Mouse (Mus musculus) MEL (cell line): ENCODE results near the gene Twnk. TPM values are rescaled to one million over a fixed set of nuclear protein-coding genes. Genes with fewer than 3 reads are reported as not detected.

Experiments used
- DNase-seq: peaks from one replicate; pipeline ENCODE4 v3.0.0; 2011; ENCODE audit warnings: low read depth, low spot score
- H3K27ac ChIP-seq: 2 replicates; pipeline ENCODE4 v1.5.1; 2012; ENCODE audit warnings: low read depth, mild to moderate bottlenecking, control low read depth, low read length, moderate library complexity; ENCODE audit not compliant: control insufficient read depth
- H3K27me3 ChIP-seq, 2 experiments: fragments of 150-350 bp in 1 of 2; sonication (generic) in 1 of 2; 2 replicates each; pipeline ENCODE4 v1.6.1; 2012; ENCODE audit warnings: low read length in 2 of 2, mild to moderate bottlenecking in 2 of 2, improper control_type of control experiment in 1 of 2, moderate library complexity in 1 of 2; ENCODE audit not compliant: insufficient read depth in 2 of 2, control insufficient read depth in 1 of 2
- H3K36me3 ChIP-seq, 2 experiments: 2 replicates each; pipeline ENCODE4 v1.6.1; 2012 to 2014; ENCODE audit warnings: low read length in 2 of 2, improper control_type of control experiment in 1 of 2, inconsistent platforms in 1 of 2, mild to moderate bottlenecking in 1 of 2; ENCODE audit not compliant: insufficient read depth in 2 of 2, control insufficient read depth in 1 of 2
- H3K4me1 ChIP-seq, 2 experiments: fragments of 150-350 bp in 1 of 2; sonication (generic) in 1 of 2; 2 replicates each; pipeline ENCODE4 v1.6.1; 2012; ENCODE audit warnings: low read length in 2 of 2, improper control_type of control experiment in 1 of 2, mild to moderate bottlenecking in 1 of 2; ENCODE audit not compliant: insufficient read depth in 2 of 2, control insufficient read depth in 1 of 2
- H3K4me3 ChIP-seq, 2 experiments: fragments of 150-350 bp in 1 of 2; sonication (generic) in 1 of 2; 2 replicates each; pipeline ENCODE4 v1.5.1; 2012; ENCODE audit warnings: low read depth in 2 of 2, low read length in 2 of 2, mild to moderate bottlenecking in 2 of 2, moderate library complexity in 2 of 2, control low read depth in 1 of 2, improper control_type of control experiment in 1 of 2; ENCODE audit not compliant: control insufficient read depth in 1 of 2, insufficient read depth in 1 of 2
- H3K79me2 ChIP-seq: 2 replicates; pipeline ENCODE4 v1.6.1; 2012; ENCODE audit warnings: mild to moderate bottlenecking, low read length, moderate library complexity; ENCODE audit not compliant: control insufficient read depth, poor library complexity, insufficient read depth
- H3K9ac ChIP-seq: 2 replicates; pipeline ENCODE4 v1.6.1; 2012; ENCODE audit warnings: low read depth, mild to moderate bottlenecking, control low read depth, low read length, moderate library complexity; ENCODE audit not compliant: control insufficient read depth, poor library complexity, severe bottlenecking
- H3K9me3 ChIP-seq: fragments of 150-350 bp; sonication (generic); replicated peaks from 2 replicates; pipeline ENCODE4 v1.6.1; 2012; ENCODE audit warnings: mild to moderate bottlenecking, low read length, improper control_type of control experiment, moderate library complexity; ENCODE audit not compliant: insufficient read depth
- BHLHE40 ChIP-seq: IDR thresholded peaks from 2 replicates; pipeline ENCODE4 v1.6.1; 2012; ENCODE audit warnings: low read depth, mild to moderate bottlenecking, inconsistent platforms, low read length, improper control_type of control experiment, borderline replicate concordance
- CHD2 ChIP-seq: IDR thresholded peaks from 2 replicates; pipeline ENCODE4 v1.6.1; 2011; ENCODE audit warnings: low read length, improper control_type of control experiment
- CTCF ChIP-seq, 3 experiments: IDR thresholded peaks in 2 of 3; conservative IDR thresholded peaks in 1 of 3; 2 replicates each; pipeline ENCODE4 v1.5.1; 2011 to 2012; ENCODE audit warnings: low read length in 3 of 3, low read depth in 2 of 3, mild to moderate bottlenecking in 2 of 3, improper control_type of control experiment in 1 of 3, inconsistent platforms in 1 of 3, mixed read lengths in 1 of 3, moderate library complexity in 1 of 3; ENCODE audit not compliant: control insufficient read depth in 1 of 3, insufficient read depth in 1 of 3, poor library complexity in 1 of 3, severe bottlenecking in 1 of 3
- E2F4 ChIP-seq: IDR thresholded peaks from 2 replicates; pipeline ENCODE4 v1.6.1; 2011; ENCODE audit warnings: low read depth, low read length, improper control_type of control experiment, borderline replicate concordance
- EP300 ChIP-seq, 2 experiments: IDR thresholded peaks; 2 replicates each; pipeline ENCODE4 v1.6.1; 2011; ENCODE audit warnings: improper control_type of control experiment in 2 of 2, low read length in 2 of 2, low read depth in 1 of 2, mild to moderate bottlenecking in 1 of 2
- ETS1 ChIP-seq: IDR thresholded peaks from 2 replicates; pipeline ENCODE4 v1.6.1; 2012; ENCODE audit warnings: low read depth, mild to moderate bottlenecking, inconsistent platforms, low read length, improper control_type of control experiment, moderate library complexity
- GABPA ChIP-seq: IDR thresholded peaks from 2 replicates; pipeline ENCODE4 v1.6.1; 2012; ENCODE audit warnings: low read depth, mild to moderate bottlenecking, inconsistent platforms, low read length, improper control_type of control experiment, moderate library complexity
- GATA1 ChIP-seq: IDR thresholded peaks from 2 replicates; pipeline ENCODE4 v1.6.1; 2011; ENCODE audit warnings: low read depth, low read length, improper control_type of control experiment
- HCFC1 ChIP-seq: IDR thresholded peaks from 2 replicates; pipeline ENCODE4 v1.6.1; 2012; ENCODE audit warnings: low read depth, mild to moderate bottlenecking, inconsistent platforms, low read length, improper control_type of control experiment, moderate library complexity
- JUND ChIP-seq: IDR thresholded peaks from 2 replicates; pipeline ENCODE4 v1.6.1; 2011; ENCODE audit warnings: low read depth, mild to moderate bottlenecking, improper control_type of control experiment, low read length
- KAT2A ChIP-seq: conservative IDR thresholded peaks from 2 replicates; pipeline ENCODE4 v1.6.1; 2012; ENCODE audit warnings: low read depth, low read length, improper control_type of control experiment, inconsistent platforms
- MAFK ChIP-seq: IDR thresholded peaks from 2 replicates; pipeline ENCODE4 v1.6.1; 2011; ENCODE audit warnings: low read depth, mild to moderate bottlenecking, low read length, improper control_type of control experiment, borderline replicate concordance
- MAX ChIP-seq: IDR thresholded peaks from 2 replicates; pipeline ENCODE4 v1.6.1; 2011; ENCODE audit warnings: low read length, improper control_type of control experiment
- MAZ ChIP-seq: IDR thresholded peaks from 2 replicates; pipeline ENCODE4 v1.6.1; 2012; ENCODE audit warnings: low read depth, mild to moderate bottlenecking, inconsistent platforms, low read length, improper control_type of control experiment
- MEF2A ChIP-seq: IDR thresholded peaks from 2 replicates; pipeline ENCODE4 v1.6.1; 2014; ENCODE audit warnings: low read depth, mild to moderate bottlenecking, inconsistent platforms, low read length, improper control_type of control experiment; ENCODE audit not compliant: poor library complexity, insufficient replicate concordance, severe bottlenecking; ENCODE audit errors: extremely low read depth
- MYB ChIP-seq: IDR thresholded peaks from 2 replicates; pipeline ENCODE4 v1.6.1; 2011; ENCODE audit warnings: mild to moderate bottlenecking, low read depth, low read length, improper control_type of control experiment
- MYC ChIP-seq: IDR thresholded peaks from 2 replicates; pipeline ENCODE4 v1.6.1; 2011; ENCODE audit warnings: low read depth, mild to moderate bottlenecking, low read length, improper control_type of control experiment, moderate library complexity
- NELFE ChIP-seq: IDR thresholded peaks from 2 replicates; pipeline ENCODE4 v1.6.1; 2011; ENCODE audit warnings: low read depth, low read length, improper control_type of control experiment
- NRF1 ChIP-seq: IDR thresholded peaks from 2 replicates; pipeline ENCODE4 v1.6.1; 2014; ENCODE audit warnings: low read depth, mild to moderate bottlenecking, inconsistent platforms, low read length, improper control_type of control experiment, moderate library complexity; ENCODE audit not compliant: poor library complexity, insufficient read depth, severe bottlenecking
- POLR2A ChIP-seq, 2 experiments: IDR thresholded peaks; 2 replicates each; pipeline ENCODE4 v1.6.1; 2011 to 2012; ENCODE audit warnings: low read length in 2 of 2, mild to moderate bottlenecking in 2 of 2, control low read depth in 1 of 2, improper control_type of control experiment in 1 of 2, low read depth in 1 of 2, moderate library complexity in 1 of 2; ENCODE audit not compliant: control insufficient read depth in 1 of 2, insufficient read depth in 1 of 2, poor library complexity in 1 of 2
- POLR2AphosphoS2 ChIP-seq: IDR thresholded peaks from 2 replicates; pipeline ENCODE4 v1.6.1; 2011; ENCODE audit warnings: low read length, improper control_type of control experiment
- POLR2AphosphoS5 ChIP-seq: IDR thresholded peaks from 2 replicates; pipeline ENCODE4 v1.6.1; 2012; ENCODE audit warnings: low read depth, borderline replicate concordance, mild to moderate bottlenecking, inconsistent platforms, low read length, moderate library complexity, mixed read lengths
- RAD21 ChIP-seq: IDR thresholded peaks from 2 replicates; pipeline ENCODE4 v1.6.1; 2011; ENCODE audit warnings: mild to moderate bottlenecking, low read depth, low read length, improper control_type of control experiment
- RCOR1 ChIP-seq: IDR thresholded peaks from 2 replicates; pipeline ENCODE4 v1.6.1; 2012; ENCODE audit warnings: low read depth, mild to moderate bottlenecking, inconsistent platforms, low read length, improper control_type of control experiment
- SMC3 ChIP-seq: IDR thresholded peaks from 2 replicates; pipeline ENCODE4 v1.6.1; 2011; ENCODE audit warnings: low read depth, low read length, improper control_type of control experiment
- TAL1 ChIP-seq: IDR thresholded peaks from 2 replicates; pipeline ENCODE4 v1.6.1; 2012; ENCODE audit warnings: mild to moderate bottlenecking, inconsistent platforms, low read length, moderate library complexity, mixed read lengths
- TBP ChIP-seq: IDR thresholded peaks from 2 replicates; pipeline ENCODE4 v1.8.0; 2011; ENCODE audit warnings: low read depth, low read length, improper control_type of control experiment
- TCF12 ChIP-seq: IDR thresholded peaks from 2 replicates; pipeline ENCODE4 v1.6.1; 2014; ENCODE audit warnings: low read depth, mild to moderate bottlenecking, inconsistent platforms, low read length, improper control_type of control experiment, moderate library complexity
- UBTF ChIP-seq: IDR thresholded peaks from 2 replicates; pipeline ENCODE4 v1.6.1; 2012; ENCODE audit warnings: low read depth, mild to moderate bottlenecking, inconsistent platforms, low read length, improper control_type of control experiment, moderate library complexity, borderline replicate concordance; ENCODE audit not compliant: insufficient read depth
- USF1 ChIP-seq: IDR thresholded peaks from 2 replicates; pipeline ENCODE4 v1.6.1; 2014; ENCODE audit warnings: low read depth, mild to moderate bottlenecking, inconsistent platforms, low read length, improper control_type of control experiment, moderate library complexity
- USF2 ChIP-seq, 2 experiments: IDR thresholded peaks; 2 replicates each; pipeline ENCODE4 v1.6.1; 2011 to 2012; ENCODE audit warnings: improper control_type of control experiment in 2 of 2, low read length in 2 of 2, borderline replicate concordance in 1 of 2, inconsistent platforms in 1 of 2, low read depth in 1 of 2, mild to moderate bottlenecking in 1 of 2; ENCODE audit not compliant: insufficient read depth in 1 of 2
- ZC3H11A ChIP-seq: IDR thresholded peaks from 2 replicates; pipeline ENCODE4 v1.6.1; 2012; ENCODE audit warnings: low read depth, mild to moderate bottlenecking, inconsistent platforms, low read length, improper control_type of control experiment
- ZKSCAN1 ChIP-seq: IDR thresholded peaks from 2 replicates; pipeline ENCODE4 v1.6.1; 2012; ENCODE audit warnings: low read depth, mild to moderate bottlenecking, inconsistent platforms, low read length, improper control_type of control experiment, moderate library complexity
- ZMIZ1 ChIP-seq: IDR thresholded peaks from 2 replicates; pipeline ENCODE4 v1.6.1; 2012; ENCODE audit warnings: low read depth, mild to moderate bottlenecking, inconsistent platforms, low read length, improper control_type of control experiment, moderate library complexity
- ZNF384 ChIP-seq: IDR thresholded peaks from 2 replicates; pipeline ENCODE4 v1.6.1; 2012; ENCODE audit warnings: low read depth, mild to moderate bottlenecking, inconsistent platforms, low read length, improper control_type of control experiment
- polyA plus RNA-seq, 2 experiments: library from polyadenylated mRNA; stranded (reverse) in 1 of 2; unstranded in 1 of 2; fragments of >175 nt in 1 of 2; fragments of >200 nt in 1 of 2; gene quantifications; 2 replicates each; pipeline versions ENCODE4 v1.2.1 to v1.2.4; 2012; ENCODE audit warnings: low replicate concordance in 2 of 2, low read depth in 1 of 2; ENCODE audit not compliant: insufficient read length in 2 of 2, insufficient read depth in 1 of 2, missing spikeins in 1 of 2
- total RNA-seq: library from RNA; depleted of rRNA; stranded (reverse); fragments of 300-350 nt; gene quantifications from 2 replicates; pipeline ENCODE4 v1.2.3, GENCODE M21; 2012

The Twnk gene
- total and polyA plus RNA-seq, 3 experiments, result 37.5 to 55.6 TPM; not detected in 1

DNA sequence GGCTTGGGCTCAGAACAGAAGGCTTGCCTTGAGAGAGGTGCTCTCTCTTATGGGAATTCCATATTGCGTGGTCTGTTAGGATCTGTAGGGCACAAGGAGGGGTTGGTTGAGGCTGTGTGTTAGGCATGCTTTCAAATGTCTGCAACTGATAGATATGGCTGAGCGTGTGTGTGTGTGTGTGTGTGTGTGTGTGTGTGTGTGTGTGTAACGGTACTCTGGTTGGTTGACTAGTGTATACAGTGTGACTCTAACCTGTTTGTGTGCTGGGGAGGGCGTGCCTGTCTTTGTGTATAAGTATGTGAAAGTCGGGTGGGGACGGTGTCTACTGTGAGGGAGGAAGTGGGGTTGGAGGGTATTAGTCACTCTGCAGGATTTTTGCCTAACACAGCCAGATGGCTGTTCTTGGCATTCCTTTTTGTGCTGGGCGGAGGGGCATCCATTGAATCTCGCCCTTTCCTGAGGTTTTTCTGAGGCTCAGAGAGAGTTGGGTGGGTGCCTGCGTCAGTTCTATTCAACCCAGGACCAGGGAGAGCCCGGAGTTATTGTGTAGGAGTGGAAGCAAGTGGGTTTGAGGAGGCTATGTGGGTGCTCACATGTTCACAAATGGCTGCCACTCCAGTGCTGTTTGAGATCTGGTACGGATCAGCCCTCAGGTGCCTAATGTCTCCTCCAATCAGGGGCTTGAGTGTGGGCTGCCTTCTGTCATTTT is 42.6 kb downstream of the Twnk start:
- peak; percentile 92 for DNase-seq
- Histone ChIP-seq H3K9ac (peak overlapping the region; percentile 71), H3K79me2 (no peaks in the 10 kb centered on the region), H3K27ac (peak overlapping the region; percentile 94), H3K4me3 (peak overlapping the region; percentile 63 to 69), H3K4me1 (peaks cover 5 to 13% of the 10 kb centered on the region in 2 experiments; a peak in 3 of 4 replicates), H3K9me3 (no peaks in the 10 kb centered on the region), H3K27me3 (peaks cover 0 to 4% of the 10 kb centered on the region in 2 experiments; a peak in 1 of 4 replicates), H3K36me3 (peaks cover 0 to 5% of the 10 kb centered on the region in 2 experiments; a peak in 1 of 4 replicates)
- TF ChIP-seq GATA1 (peak; percentile 59; the same call in 1 of the 2 replicates), CTCF (IDR thresholded peaks at IDR 0.05 in 2 of 3, conservative IDR thresholded peaks at IDR 0.05 in 1 of 3; ENCODE audit: control insufficient read depth in 1 of 3, insufficient read depth in 1 of 3, low read depth in 2 of 3, low read length in 3 of 3, poor library complexity in 1 of 3, severe bottlenecking in 1 of 3) (no peak), E2F4 (no peak), TBP (no peak), MEF2A (no peak), RAD21 (no peak), POLR2AphosphoS2 (no peak; the same call in 1 of the 2 replicates), USF1 (no peak), JUND (0 out of 2 replicates have a peak, but pooled peaks have one; percentile 48), USF2 (IDR thresholded peaks at IDR 0.05; ENCODE audit: borderline replicate concordance in 1 of 2, insufficient read depth in 1 of 2, low read depth in 1 of 2, low read length in 2 of 2) (no peak), EP300 (IDR thresholded peaks at IDR 0.05; ENCODE audit: low read depth in 1 of 2, low read length in 2 of 2) (peak; percentile 57 to 85), UBTF (no peak), MAX (peak; percentile 49), ZMIZ1 (no peak), ZKSCAN1 (no peak), KAT2A (no peak), GABPA (no peak), RCOR1 (0 out of 2 replicates have a peak, but pooled peaks have one; percentile 19), MYB (peak; percentile 70; the same call in 1 of the 2 replicates), CHD2 (no peak), POLR2A (IDR thresholded peaks at IDR 0.05; ENCODE audit: control insufficient read depth in 1 of 2, insufficient read depth in 1 of 2, low read depth in 1 of 2, low read length in 2 of 2, poor library complexity in 1 of 2) (no peak; a peak in 1 of 4 replicates), ZC3H11A (no peak), NELFE (no peak; the same call in 1 of the 2 replicates), HCFC1 (0 out of 2 replicates have a peak, but pooled peaks have one; percentile 10), TCF12 (peak; percentile 85), ETS1 (peak; percentile 68), MYC (peak; percentile 47; the same call in 1 of the 2 replicates), BHLHE40 (peak; percentile 57; the same call in 1 of the 2 replicates), NRF1 (no peak), POLR2AphosphoS5 (peak; percentile 86; the same call in 1 of the 2 replicates), SMC3 (no peak), TAL1 (peak; percentile 81), MAZ (no peak), ZNF384 (no peak), MAFK (no peak)
